Mouse (Mus musculus) lung, embryonic 16.5 days (tissue): ENCODE data around the gene Gm15737. TPM values are rescaled to one million over a fixed set of nuclear protein-coding genes. Genes with fewer than 3 reads are reported as not detected.

Experiments used
- ATAC-seq: fragments of 200-750 bp; cut with Nextera tagmentation; 2 replicates; pipeline ENCODE4 v1.8.0; 2017; ENCODE audit warnings: low read depth, mild to moderate bottlenecking, moderate library complexity
- H3K27ac ChIP-seq: fragments of 300-500 bp; sonication (generic); 2 replicates; pipeline ENCODE4 v1.5.1; 2014; ENCODE audit warnings: mild to moderate bottlenecking, control low read depth, low read length
- H3K27me3 ChIP-seq: fragments of 300-500 bp; sonication (generic); 2 replicates; pipeline ENCODE4 v1.6.1; 2014; ENCODE audit warnings: low read depth, low read length, mixed read lengths; ENCODE audit not compliant: control insufficient read depth, insufficient read depth
- H3K36me3 ChIP-seq: fragments of 300-500 bp; sonication (generic); 2 replicates; pipeline ENCODE4 v1.6.1; 2014; ENCODE audit warnings: low read length; ENCODE audit not compliant: control insufficient read depth, insufficient read depth
- H3K4me1 ChIP-seq: fragments of 300-500 bp; sonication (generic); replicated peaks from 2 replicates; pipeline ENCODE4 v1.6.1; 2014; ENCODE audit warnings: low read length, mixed read lengths; ENCODE audit not compliant: control insufficient read depth, insufficient read depth
- H3K4me2 ChIP-seq: fragments of 300-500 bp; sonication (generic); 2 replicates; pipeline ENCODE4 v1.6.1; 2014; ENCODE audit warnings: low read depth, low read length, control low read depth
- H3K4me3 ChIP-seq: fragments of 300-500 bp; sonication (generic); 2 replicates; pipeline ENCODE4 v1.5.1; 2014; ENCODE audit warnings: mild to moderate bottlenecking, low read length, control low read depth
- H3K9ac ChIP-seq: fragments of 300-500 bp; sonication (generic); 2 replicates; pipeline ENCODE4 v1.6.1; 2014; ENCODE audit warnings: low read length, control low read depth
- H3K9me3 ChIP-seq: fragments of 300-500 bp; sonication (generic); 2 replicates; pipeline ENCODE4 v1.6.1; 2016; ENCODE audit warnings: low read length; ENCODE audit not compliant: control insufficient read depth
- whole genome bisulfite sequencing: fragments of 180-500 bp; shearing (Covaris S2); extraction: QIAGEN DNeasy Blood & Tissue Kit; methylation state at CpG from one replicate; pipeline ENCODE4 v1.1.7; 2014; 5-methylcytosine and 5-hydroxymethylcytosine counted together
- polyA plus RNA-seq: library from polyadenylated mRNA; unstranded; fragments of >200 nt; fragmentation: Nextera tagmentation; extraction: Ambion mirVana; gene quantifications from 2 replicates; pipeline ENCODE4 v1.2.1, GENCODE M21; 2015

The Gm15737 gene
- polyA plus RNA-seq, 1 experiment from 2014 or later: 0.19 TPM

GRCm38 (mm10) chr6:92879700-92880265 is 10.6 kb downstream of the Gm15737 start:
- Histone ChIP-seq H3K27ac (no peak overlapping the region), H3K4me1 (peaks cover 6% of the 10 kb centered on the region), H3K27me3 (no peaks in the 10 kb centered on the region), H3K9ac (no peak overlapping the region), H3K36me3 (peaks cover 41% of the 10 kb centered on the region), H3K4me3 (no peak overlapping the region), H3K4me2 (no peak overlapping the region), H3K9me3 (no peaks in the 10 kb centered on the region)
- ATAC-seq: no peak
- 74% methylated on average over 14 of the region's 14 CpGs for WGBS

GRCm38 (mm10) chr6:92882446-92882845 is 13.3 kb downstream of the Gm15737 start:
- Histone ChIP-seq H3K27me3 (no peaks in the 10 kb centered on the region), H3K4me1 (no peaks in the 10 kb centered on the region), H3K27ac (no peak overlapping the region), H3K4me2 (no peak overlapping the region), H3K9ac (no peak overlapping the region), H3K9me3 (no peaks in the 10 kb centered on the region), H3K4me3 (no peak overlapping the region), H3K36me3 (peaks cover 57% of the 10 kb centered on the region)
- no peak for ATAC-seq
- WGBS: 76% methylated on average over 5 of the region's 5 CpGs

- ATAC-seq: no peak
- no peaks in the 10 kb centered on the region for H3K27me3 ChIP-seq
- 74% methylated on average over 9 of the region's 9 CpGs for WGBS
- H3K4me1 ChIP-seq: no peaks in the 10 kb centered on the region
- no peak overlapping the region for H3K4me2 ChIP-seq
- no peak overlapping the region for H3K27ac ChIP-seq
- H3K9ac ChIP-seq: no peak overlapping the region
- no peaks in the 10 kb centered on the region for H3K9me3 ChIP-seq
- H3K4me3 ChIP-seq: no peak overlapping the region
- H3K36me3 ChIP-seq: peaks cover 54% of the 10 kb centered on the region
Measured at GRCm38 (mm10) chr6:92883131-92883900, 14.2 kb downstream of the Gm15737 start.

GRCm38 (mm10) chr6:92891535-92891934 is 22.4 kb downstream of the Gm15737 start:
- Histone ChIP-seq H3K27me3 (no peaks in the 10 kb centered on the region), H3K9ac (no peak overlapping the region), H3K36me3 (peaks cover 54% of the 10 kb centered on the region), H3K4me3 (no peak overlapping the region), H3K27ac (no peak overlapping the region), H3K9me3 (no peaks in the 10 kb centered on the region), H3K4me1 (no peaks in the 10 kb centered on the region), H3K4me2 (no peak overlapping the region)
- WGBS: 40% methylated on average over 1 of the region's 1 CpGs
- no peak for ATAC-seq

GRCm38 (mm10) chr6:92904037-92904436 is 34.9 kb downstream of the Gm15737 start:
- Histone ChIP-seq H3K36me3 (peaks cover 48% of the 10 kb centered on the region), H3K4me1 (no peaks in the 10 kb centered on the region), H3K9me3 (no peaks in the 10 kb centered on the region), H3K4me3 (no peak overlapping the region), H3K27me3 (no peaks in the 10 kb centered on the region), H3K27ac (no peak overlapping the region), H3K4me2 (no peak overlapping the region), H3K9ac (no peak overlapping the region)
- 58% methylated on average over 1 of the region's 1 CpGs for WGBS
- ATAC-seq: no peak

GRCm38 (mm10) chr6:92904491-92904890 is 35.3 kb downstream of the Gm15737 start:
- no peak overlapping the region for H3K9ac ChIP-seq
- H3K4me2 ChIP-seq: no peak overlapping the region
- H3K27me3 ChIP-seq: no peaks in the 10 kb centered on the region
- ATAC-seq: peak; percentile 38; the same call in 1 of the 2 replicates
- 21% methylated on average over 2 of the region's 2 CpGs for WGBS
- no peak overlapping the region for H3K4me3 ChIP-seq
- H3K4me1 ChIP-seq: no peaks in the 10 kb centered on the region
- H3K36me3 ChIP-seq: peaks cover 45% of the 10 kb centered on the region
- no peak overlapping the region for H3K27ac ChIP-seq
- H3K9me3 ChIP-seq: no peaks in the 10 kb centered on the region

- H3K27ac ChIP-seq: no peak overlapping the region
- no peaks in the 10 kb centered on the region for H3K27me3 ChIP-seq
- peak; percentile 54 for ATAC-seq
- H3K9me3 ChIP-seq: no peaks in the 10 kb centered on the region
- no peak overlapping the region for H3K9ac ChIP-seq
- WGBS: 21% methylated on average over 5 of the region's 5 CpGs
- H3K4me2 ChIP-seq: no peak overlapping the region
- H3K4me3 ChIP-seq: no peak overlapping the region
- H3K4me1 ChIP-seq: no peaks in the 10 kb centered on the region
- H3K36me3 ChIP-seq: peaks cover 42% of the 10 kb centered on the region
Measured at GRCm38 (mm10) chr6:92905922-92906321, 36.8 kb downstream of the Gm15737 start.

GRCm38 (mm10) chr6:92909361-92909760 is 40.2 kb downstream of the Gm15737 start:
- no peaks in the 10 kb centered on the region for H3K9me3 ChIP-seq
- peak; percentile 38 for ATAC-seq
- H3K27me3 ChIP-seq: no peaks in the 10 kb centered on the region
- WGBS: 54% methylated on average over 8 of the region's 8 CpGs
- no peak overlapping the region for H3K27ac ChIP-seq
- H3K4me3 ChIP-seq: no peak overlapping the region
- H3K36me3 ChIP-seq: peaks cover 32% of the 10 kb centered on the region
- no peaks in the 10 kb centered on the region for H3K4me1 ChIP-seq
- H3K9ac ChIP-seq: no peak overlapping the region
- H3K4me2 ChIP-seq: no peak overlapping the region

GRCm38 (mm10) chr6:92910611-92911010 is 41.5 kb downstream of the Gm15737 start:
- no peaks in the 10 kb centered on the region for H3K4me1 ChIP-seq
- 79% methylated on average over 3 of the region's 3 CpGs for WGBS
- ATAC-seq: no peak

More at GRCm38 (mm10) chr6:92910611-92911010, 41.5 kb downstream of the Gm15737 start:
- H3K27ac ChIP-seq: no peak overlapping the region
- H3K27me3 ChIP-seq: no peaks in the 10 kb centered on the region
- no peaks in the 10 kb centered on the region for H3K9me3 ChIP-seq
- H3K4me3 ChIP-seq: no peak overlapping the region
- H3K9ac ChIP-seq: no peak overlapping the region
- no peak overlapping the region for H3K4me2 ChIP-seq
- H3K36me3 ChIP-seq: peaks cover 26% of the 10 kb centered on the region
